Mouse (Mus musculus): ENCODE measurements around the gene Vamp4.
A peak's percentile ranks its signal among the peaks of the same experiment; 100 is the strongest.

The Vamp4 gene

GRCm38 (mm10) chr1:162570260-162570748, at the start of gene Vamp4:
Vamp4 (plus strand) TSS chr1:162570515.
- peak; percentile 89 for DNase-seq

DNA sequence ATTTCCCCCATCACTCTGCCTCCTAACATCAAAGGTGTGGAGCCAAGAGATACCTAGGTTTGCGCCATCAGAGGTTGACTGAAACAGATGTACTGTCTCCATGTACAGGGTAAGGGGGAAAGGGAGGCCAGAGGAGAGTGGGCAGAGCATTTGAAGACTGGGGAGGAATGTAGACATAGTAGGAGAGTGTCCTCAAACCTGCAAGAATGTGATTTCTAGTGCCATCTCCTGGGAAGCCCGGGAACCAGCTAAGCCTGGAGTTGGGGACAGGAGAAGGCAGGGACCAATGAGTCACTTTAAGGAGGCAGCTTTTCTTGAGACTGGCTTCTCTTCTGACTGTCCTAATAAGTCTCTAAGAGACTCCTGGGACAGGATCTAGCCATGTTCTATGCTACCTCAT, 40.7 kb upstream of the Vamp4 start:
- DNase-seq = no peak

DNA sequence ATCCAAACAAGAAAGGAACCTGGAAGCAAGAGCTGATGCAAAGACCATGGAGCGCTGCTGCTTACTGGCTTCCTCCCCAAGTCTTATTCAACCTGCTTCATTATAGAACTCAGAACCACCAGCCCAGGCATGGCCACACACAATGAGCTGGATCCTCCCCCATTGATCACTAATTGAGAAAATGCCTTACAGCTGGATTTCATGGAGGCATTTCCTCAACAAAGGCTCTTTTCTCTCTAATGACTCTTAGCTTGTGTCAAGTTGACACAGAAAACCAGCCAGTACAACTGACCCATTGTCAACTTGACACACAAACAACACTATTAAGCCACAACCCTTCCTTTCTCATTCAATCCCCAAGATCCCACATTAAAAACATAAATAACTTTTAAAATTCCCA, 39.6 kb upstream of the Vamp4 start:
- no peak for DNase-seq

DNA sequence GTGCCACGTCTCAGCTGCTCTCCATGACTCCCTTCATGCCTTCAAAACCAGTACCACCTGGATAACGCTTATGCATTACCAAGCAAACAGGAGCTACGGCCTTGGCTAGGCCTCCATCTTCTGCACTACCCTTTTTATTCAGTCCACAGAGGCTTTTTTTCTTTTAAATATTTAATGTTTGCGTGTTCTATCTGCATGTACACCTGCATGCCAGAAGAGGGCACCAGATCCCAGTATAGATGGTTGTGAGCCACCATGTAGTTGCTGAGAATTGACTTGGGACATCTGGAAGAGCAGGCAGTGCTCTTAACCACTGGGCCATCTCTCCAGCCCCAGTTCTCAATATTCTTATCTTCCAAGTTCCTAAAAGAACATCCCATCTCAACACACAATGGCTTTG, 38.7 kb upstream of the Vamp4 start:
- no peak for DNase-seq

DNA sequence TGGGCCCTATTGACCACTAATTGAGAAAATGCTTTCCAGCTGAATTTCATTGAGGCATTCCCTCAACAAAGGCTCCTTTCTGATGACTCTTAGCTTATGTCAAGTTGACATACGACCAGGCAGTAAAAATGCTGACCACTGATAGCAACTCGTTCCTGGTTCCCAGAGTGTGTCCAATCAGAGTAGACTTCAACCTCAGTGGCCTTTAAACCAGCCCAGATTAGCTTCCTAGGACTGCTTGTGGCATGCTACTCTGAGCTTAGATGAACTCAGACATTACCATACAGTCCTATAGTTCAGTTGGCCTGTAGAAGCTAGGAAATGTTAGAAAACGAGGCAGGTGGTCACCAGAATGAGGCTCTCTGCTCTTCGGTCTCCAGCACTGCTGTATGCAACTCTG, 38.0 kb upstream of the Vamp4 start:
- no peak for DNase-seq

- no peak for DNase-seq
These were observed 36.4 kb upstream of the Vamp4 start for GRCm38 (mm10) chr1:162533766-162534560.

GRCm38 (mm10) chr1:162543231-162543630, 27.1 kb upstream of the Vamp4 start:
- no peak for DNase-seq

GRCm38 (mm10) chr1:162547607-162548006, 22.7 kb upstream of the Vamp4 start:
- DNase-seq = no peak

GRCm38 (mm10) chr1:162548016-162548916, 22.0 kb upstream of the Vamp4 start, which contains the start of gene Mettl13:
Mettl13 (minus strand) TSS chr1:162548551.
- DNase-seq = peak; percentile 94

DNA sequence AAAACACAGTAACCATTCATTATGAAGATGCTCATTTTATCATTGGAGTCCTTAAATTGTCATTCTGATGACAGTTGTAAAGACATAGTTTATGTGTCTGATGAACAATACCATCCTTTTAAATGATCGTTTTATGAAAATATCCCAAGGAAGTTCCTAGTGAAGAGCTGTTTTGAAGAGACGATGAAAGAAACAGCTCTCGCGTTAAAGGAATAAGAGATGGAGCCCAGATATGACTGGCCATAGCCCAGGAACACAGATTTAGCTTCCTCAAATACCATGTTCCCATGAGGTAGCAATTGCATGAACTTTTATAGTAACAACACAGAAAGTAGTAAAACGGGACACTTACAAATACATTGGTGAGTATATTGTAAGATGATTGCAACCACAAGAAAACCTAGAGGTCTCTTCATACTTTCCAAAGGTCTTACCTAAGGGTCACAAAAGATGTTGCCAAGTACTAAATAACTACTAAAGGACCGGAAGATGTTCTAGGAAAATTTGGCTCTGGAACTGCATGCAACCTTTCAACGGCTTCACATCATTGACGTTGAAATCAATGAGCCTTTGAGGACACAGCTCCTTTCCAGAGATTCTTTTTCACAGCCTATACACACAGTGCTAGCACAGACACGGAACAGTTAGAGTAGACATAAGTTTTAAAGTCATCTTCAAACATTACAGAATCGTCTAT, 21.2 kb upstream of the Vamp4 start:
- DNase-seq = no peak

GRCm38 (mm10) chr1:162549615-162550283, 20.6 kb upstream of the Vamp4 start:
- DNase-seq = no peak

DNA sequence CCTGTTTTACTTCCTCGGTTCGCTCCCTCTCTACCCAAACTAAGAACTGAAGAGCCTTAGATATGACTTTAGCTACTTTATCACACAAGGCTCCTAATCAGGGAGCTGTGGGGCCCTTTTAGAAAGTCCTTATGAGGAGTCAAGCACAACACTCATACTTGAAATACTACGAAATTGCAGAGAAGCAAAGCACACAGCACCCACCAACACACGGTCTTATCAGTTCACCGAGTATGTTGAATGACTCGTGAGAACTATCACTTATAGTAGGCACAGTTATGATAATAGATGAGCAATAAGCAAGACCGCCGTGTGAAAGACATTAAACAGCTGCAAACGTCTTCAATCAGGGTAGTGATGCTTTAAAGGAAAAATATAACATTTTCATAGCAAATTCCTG, 17.4 kb upstream of the Vamp4 start:
- DNase-seq = no peak

DNA sequence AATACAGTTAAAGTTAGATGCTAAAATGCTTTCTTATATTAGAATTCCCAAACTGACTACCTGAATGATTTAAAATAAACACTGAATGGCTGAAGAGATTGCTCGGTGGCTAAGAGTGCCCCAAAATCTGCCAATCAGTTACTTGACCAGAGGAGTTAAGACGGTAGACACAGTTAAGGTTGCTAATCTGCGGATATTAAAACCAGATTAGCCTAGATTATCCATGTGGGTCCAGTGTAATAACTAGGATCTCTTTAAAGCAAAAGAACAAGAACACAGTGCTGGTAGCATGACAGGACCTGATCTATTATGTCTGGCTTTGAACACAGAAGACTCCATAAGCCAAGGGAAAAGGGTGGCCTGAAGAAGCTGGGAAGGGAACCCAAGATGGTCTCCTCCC, 16.1 kb upstream of the Vamp4 start:
- DNase-seq = no peak

DNA sequence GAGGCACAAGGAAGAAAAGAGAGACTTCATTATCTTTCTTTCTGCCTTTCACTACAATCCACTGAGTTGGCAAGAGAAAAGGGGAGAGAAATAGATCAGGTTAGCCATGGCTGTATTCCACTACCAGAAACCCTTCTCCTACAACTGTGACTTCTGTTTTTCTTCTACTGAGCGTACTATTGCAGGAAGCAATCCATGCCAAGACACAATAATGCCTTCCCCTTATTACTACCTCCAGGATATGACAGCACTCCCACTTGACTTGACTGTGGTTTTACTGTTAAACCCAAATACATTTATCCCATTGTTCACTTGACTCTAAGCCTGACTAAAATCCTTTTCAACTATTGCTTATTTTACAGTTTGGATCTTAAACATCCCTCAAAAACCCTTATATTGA, 7.1 kb upstream of the Vamp4 start:
- no peak for DNase-seq

DNA sequence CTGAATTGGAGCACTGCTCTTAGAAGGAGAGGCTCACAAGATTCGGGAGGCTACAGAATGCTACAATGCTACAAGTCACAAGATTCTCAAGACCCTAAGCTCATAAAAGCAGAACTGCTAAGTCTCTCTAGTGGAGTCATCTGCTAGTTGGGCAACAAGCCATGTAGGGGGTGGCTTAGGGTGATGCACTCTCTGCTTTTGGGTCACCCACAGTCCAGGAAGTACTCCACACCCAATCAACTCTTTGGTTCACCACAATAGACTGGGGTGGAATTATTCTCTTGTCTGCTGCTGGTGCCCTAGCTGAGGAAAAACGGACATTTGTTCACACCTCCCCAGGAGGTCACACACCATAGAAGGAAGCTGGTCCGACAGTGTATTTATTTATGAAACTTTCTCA, 5.3 kb upstream of the Vamp4 start:
- DNase-seq = no peak

- DNase-seq = no peak
These were observed 3.0 kb upstream of the Vamp4 start for GRCm38 (mm10) chr1:162567351-162567750.

- no peak for DNase-seq
These were observed 751 bp downstream of the Vamp4 start for GRCm38 (mm10) chr1:162570931-162571601.

GRCm38 (mm10) chr1:162575098-162575497, 4.8 kb downstream of the Vamp4 start:
- no peak for DNase-seq

DNA sequence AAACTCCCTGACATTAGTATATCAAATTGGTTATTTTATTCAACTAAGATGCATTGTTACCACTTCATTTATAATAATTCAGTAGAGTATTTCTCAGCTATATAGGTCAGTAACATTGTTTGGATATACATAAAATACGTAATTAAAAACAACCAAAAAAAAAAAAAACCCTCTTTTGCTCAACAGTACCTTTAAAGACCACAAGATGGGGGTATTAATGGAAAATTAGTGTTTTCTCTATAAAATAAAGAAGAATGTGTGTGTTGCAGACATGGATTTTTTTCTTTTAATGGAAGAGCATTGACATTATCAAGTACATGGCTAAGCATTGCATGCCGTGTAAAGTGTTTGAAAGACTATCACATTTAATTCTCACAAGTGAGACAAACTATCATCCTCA, 12.6 kb downstream of the Vamp4 start:
- no peak for DNase-seq

GRCm38 (mm10) chr1:162586282-162586681, 16.0 kb downstream of the Vamp4 start:
- no peak for DNase-seq

- no peak for DNase-seq
These were observed 18.3 kb downstream of the Vamp4 start for GRCm38 (mm10) chr1:162588606-162589005.

- DNase-seq = peak; percentile 33
These were observed 19.1 kb downstream of the Vamp4 start for GRCm38 (mm10) chr1:162589443-162589842.
